Mouse (Mus musculus) intestine, postnatal 0 days (tissue): ENCODE measurements around the gene Agtpbp1. TPM values are rescaled to one million over a fixed set of nuclear protein-coding genes. Genes with fewer than 3 reads are reported as not detected.

ENCODE experiments used
- ATAC-seq: fragments of 200-750 bp; cut with Nextera tagmentation; 2 replicates; pipeline ENCODE4 v1.8.0; 2017; ENCODE audit warnings: mild to moderate bottlenecking, moderate TSS enrichment, moderate library complexity
- H3K27ac ChIP-seq: fragments of 300-500 bp; sonication (generic); 2 replicates; pipeline ENCODE4 v1.5.1; 2014; ENCODE audit warnings: mild to moderate bottlenecking, low read depth, low read length, moderate library complexity
- H3K27me3 ChIP-seq: fragments of 300-500 bp; sonication (generic); replicated peaks from 2 replicates; pipeline ENCODE4 v1.6.1; 2014; ENCODE audit warnings: low read length, mixed read lengths; ENCODE audit not compliant: control insufficient read depth, insufficient read depth
- H3K36me3 ChIP-seq: fragments of 300-500 bp; sonication (generic); 2 replicates; pipeline ENCODE4 v1.6.1; 2014; ENCODE audit warnings: mild to moderate bottlenecking, moderate library complexity; ENCODE audit not compliant: control insufficient read depth, insufficient read depth
- H3K4me1 ChIP-seq: fragments of 300-500 bp; sonication (generic); replicated peaks from 2 replicates; pipeline ENCODE4 v1.6.1; 2014; ENCODE audit warnings: antibody characterized with exemption, low read length, mixed read lengths; ENCODE audit not compliant: control insufficient read depth, insufficient read depth
- H3K4me2 ChIP-seq: fragments of 300-500 bp; sonication (generic); replicated peaks from 2 replicates; pipeline ENCODE4 v1.6.1; 2014; ENCODE audit warnings: low read depth, mild to moderate bottlenecking, moderate library complexity
- H3K4me3 ChIP-seq: fragments of 300-500 bp; sonication (generic); 2 replicates; pipeline ENCODE4 v1.5.1; 2014; ENCODE audit warnings: low read depth, low read length
- H3K9ac ChIP-seq: fragments of 300-500 bp; sonication (generic); 2 replicates; pipeline ENCODE4 v1.6.1; 2014; ENCODE audit warnings: mild to moderate bottlenecking, low read depth, low read length
- H3K9me3 ChIP-seq: fragments of 300-500 bp; sonication (generic); 2 replicates; pipeline ENCODE4 v1.6.1; 2016; ENCODE audit warnings: mixed run types; ENCODE audit not compliant: control insufficient read depth
- CTCF ChIP-seq: sonication (generic); IDR thresholded peaks from 2 replicates; pipeline ENCODE4 v1.5.1; 2016; ENCODE audit warnings: low read depth, mild to moderate bottlenecking, control low read depth, antibody characterized with exemption, moderate library complexity
- whole genome bisulfite sequencing: fragments of 180-500 bp; shearing (Covaris S2); extraction: QIAGEN DNeasy Blood & Tissue Kit; methylation state at CpG from one replicate; pipeline ENCODE4 v1.1.7; 2014; 5-methylcytosine and 5-hydroxymethylcytosine counted together
- polyA plus RNA-seq: library from polyadenylated mRNA; unstranded; fragments of >200 nt; fragmentation: Nextera tagmentation; extraction: Ambion mirVana; gene quantifications from 2 replicates; pipeline ENCODE4 v1.2.1, GENCODE M21; 2015

The Agtpbp1 gene
- polyA plus RNA-seq, 1 experiment from 2014 or later: 7.3 TPM

GRCm38 (mm10) chr13:59499831-59500230, 85.2 kb downstream of the Agtpbp1 start:
- Histone ChIP-seq H3K9ac (no peak overlapping the region), H3K4me2 (no peak overlapping the region), H3K36me3 (peaks cover 2% of the 10 kb centered on the region; the same call in 1 of the 2 replicates), H3K9me3 (no peaks in the 10 kb centered on the region), H3K27me3 (no peaks in the 10 kb centered on the region), H3K4me1 (no peaks in the 10 kb centered on the region), H3K4me3 (no peak overlapping the region), H3K27ac (no peak overlapping the region)
- no peak for ATAC-seq
- TF ChIP-seq CTCF: no peak
- WGBS: 87% methylated on average over 6 of the region's 6 CpGs

GRCm38 (mm10) chr13:59499374-59499773, 85.7 kb downstream of the Agtpbp1 start:
- Histone ChIP-seq H3K9me3 (no peaks in the 10 kb centered on the region), H3K27me3 (no peaks in the 10 kb centered on the region), H3K4me3 (no peak overlapping the region), H3K36me3 (peaks cover 7% of the 10 kb centered on the region; the same call in 1 of the 2 replicates), H3K4me1 (no peaks in the 10 kb centered on the region), H3K4me2 (no peak overlapping the region), H3K27ac (no peak overlapping the region), H3K9ac (no peak overlapping the region)
- TF ChIP-seq CTCF: no peak
- ATAC-seq: no peak
- WGBS: 83% methylated on average over 2 of the region's 2 CpGs

- WGBS: 55% methylated on average over 5 of the region's 5 CpGs
- no peak for ATAC-seq
These were observed 86.8 kb downstream of the Agtpbp1 start for GRCm38 (mm10) chr13:59498191-59498590.

GRCm38 (mm10) chr13:59495839-59496238, 89.2 kb downstream of the Agtpbp1 start:
- no peaks in the 10 kb centered on the region for H3K9me3 ChIP-seq
- H3K27me3 ChIP-seq: no peaks in the 10 kb centered on the region
- H3K27ac ChIP-seq: no peak overlapping the region
- no peak overlapping the region for H3K4me2 ChIP-seq
- no peak for ATAC-seq
- H3K4me1 ChIP-seq: no peaks in the 10 kb centered on the region
- 50% methylated on average over 8 of the region's 8 CpGs for WGBS
- no peak overlapping the region for H3K4me3 ChIP-seq
- peaks cover 7% of the 10 kb centered on the region; the same call in 1 of the 2 replicates for H3K36me3 ChIP-seq
- H3K9ac ChIP-seq: no peak overlapping the region
- TF ChIP-seq CTCF: no peak

More at GRCm38 (mm10) chr13:59498191-59498590, 86.8 kb downstream of the Agtpbp1 start:
- Histone ChIP-seq H3K27ac (no peak overlapping the region), H3K36me3 (peaks cover 7% of the 10 kb centered on the region; the same call in 1 of the 2 replicates), H3K4me3 (no peak overlapping the region), H3K4me1 (no peaks in the 10 kb centered on the region), H3K27me3 (no peaks in the 10 kb centered on the region), H3K9ac (no peak overlapping the region), H3K9me3 (no peaks in the 10 kb centered on the region), H3K4me2 (no peak overlapping the region)
- no peak for TF ChIP-seq CTCF

- 84% methylated on average over 5 of the region's 5 CpGs for WGBS
- no peaks in the 10 kb centered on the region for H3K27me3 ChIP-seq
- H3K4me1 ChIP-seq: no peaks in the 10 kb centered on the region
- H3K9ac ChIP-seq: no peak overlapping the region
- H3K36me3 ChIP-seq: peaks cover 7% of the 10 kb centered on the region; the same call in 1 of the 2 replicates
- no peak overlapping the region for H3K4me3 ChIP-seq
- no peak overlapping the region for H3K27ac ChIP-seq
- H3K9me3 ChIP-seq: no peaks in the 10 kb centered on the region
- TF ChIP-seq CTCF: peak; percentile 53
- no peak overlapping the region for H3K4me2 ChIP-seq
- no peak for ATAC-seq
These were observed 90.3 kb downstream of the Agtpbp1 start for GRCm38 (mm10) chr13:59494619-59495262.

- ATAC-seq: no peak
- H3K4me1 ChIP-seq: no peaks in the 10 kb centered on the region
- H3K27me3 ChIP-seq: no peaks in the 10 kb centered on the region
- no peak overlapping the region for H3K9ac ChIP-seq
- H3K4me3 ChIP-seq: no peak overlapping the region
- H3K4me2 ChIP-seq: no peak overlapping the region
- no peak for TF ChIP-seq CTCF
- H3K27ac ChIP-seq: no peak overlapping the region
- WGBS: 70% methylated on average over 4 of the region's 4 CpGs
- H3K9me3 ChIP-seq: no peaks in the 10 kb centered on the region
- H3K36me3 ChIP-seq: peaks cover 7% of the 10 kb centered on the region; the same call in 1 of the 2 replicates
These were observed 94.3 kb downstream of the Agtpbp1 start for GRCm38 (mm10) chr13:59490726-59491125.

- H3K36me3 ChIP-seq: no peaks in the 10 kb centered on the region
- TF ChIP-seq CTCF: peak; percentile 65
- WGBS: 64% methylated on average over 2 of the region's 2 CpGs
- no peaks in the 10 kb centered on the region for H3K27me3 ChIP-seq
- no peak for ATAC-seq
- H3K4me1 ChIP-seq: no peaks in the 10 kb centered on the region
- no peaks in the 10 kb centered on the region for H3K9me3 ChIP-seq
- no peak overlapping the region for H3K4me2 ChIP-seq
- no peak overlapping the region for H3K9ac ChIP-seq
- no peak overlapping the region for H3K27ac ChIP-seq
- no peak overlapping the region for H3K4me3 ChIP-seq
These were observed 95.9 kb downstream of the Agtpbp1 start for GRCm38 (mm10) chr13:59489143-59489542.
